Mouse (Mus musculus) Muller cell, postnatal 12 days (primary cell): ENCODE measurements at regions not wholly inside any gene's neighbourhood (a gene's known extent, or its start where the extent isn't known, plus 50 kb on each side); places are given as distances from the start of the nearest gene placed in this dataset.
"Not testable (repeated sequence)": the region's sequence is repeated elsewhere in the genome, so short reads cannot be mapped to it uniquely, and the experiment has no call there.

Source experiments
- DNase-seq: peaks from one replicate; pipeline ENCODE4 v3.0.0-alpha.2; 2015; ENCODE audit errors: inconsistent ontology term

DNA sequence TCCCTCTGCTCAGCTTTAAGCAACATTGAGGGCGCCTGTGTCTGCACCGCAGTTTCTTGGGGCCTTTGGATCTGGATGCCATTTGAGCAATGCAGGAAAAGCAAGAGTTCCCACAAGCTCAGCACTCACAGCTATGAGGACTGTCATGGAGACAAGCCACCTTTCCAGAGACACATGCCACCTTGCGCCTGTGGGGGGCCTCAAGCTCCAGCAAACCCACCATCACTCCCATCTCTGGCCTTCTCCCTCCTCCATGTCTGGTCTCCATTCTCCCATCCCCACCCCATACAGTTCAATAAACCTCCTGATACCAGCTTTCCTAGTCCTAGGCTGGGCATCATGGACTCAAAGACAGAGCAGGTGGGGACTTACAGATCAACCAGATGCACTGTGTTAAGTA is 97.8 kb downstream of the Wdr11 start:
- DNase-seq: no peak

DNA sequence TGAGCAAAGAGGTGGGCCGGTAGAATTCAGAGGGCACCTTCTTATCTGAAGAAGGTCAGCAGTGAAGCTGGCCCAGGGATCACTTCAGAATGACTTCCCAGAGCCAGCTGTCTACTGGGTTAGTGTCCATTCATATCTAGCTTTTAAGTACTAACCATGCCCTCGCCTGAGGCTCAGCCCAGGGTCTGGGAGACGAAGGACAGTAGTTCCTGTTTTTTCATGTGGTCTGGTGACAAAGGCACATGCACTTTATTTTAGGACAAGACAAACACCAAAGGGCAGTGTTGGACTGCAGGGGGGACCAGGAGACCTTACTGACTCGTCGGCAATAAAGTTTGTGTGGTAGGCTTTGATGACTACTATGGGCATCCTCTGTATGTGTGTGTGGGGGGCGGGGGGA is 99.2 kb downstream of the Wdr11 start:
- no peak for DNase-seq

DNA sequence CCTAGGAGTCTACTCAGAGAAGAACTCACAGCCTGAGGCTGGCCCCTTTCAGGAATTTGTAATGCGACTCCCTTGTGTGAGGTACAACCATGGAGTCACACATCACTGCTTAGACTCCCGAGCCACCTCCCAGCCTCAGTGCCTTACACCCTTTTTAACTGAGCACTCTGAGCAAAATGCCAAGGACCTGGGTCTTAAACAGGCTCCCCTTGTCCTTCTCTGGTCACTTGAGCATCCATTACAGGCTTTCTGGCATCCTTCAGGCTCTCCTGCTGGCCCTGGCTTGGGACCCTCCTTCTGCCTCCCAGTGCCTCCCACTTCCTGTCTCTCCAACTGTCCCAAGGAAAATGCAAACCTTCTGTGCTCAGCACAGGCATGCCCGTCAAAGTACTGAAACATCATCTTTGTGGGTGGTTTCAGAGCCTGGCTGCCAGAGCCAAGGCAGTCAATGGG is 100.0 kb downstream of the Wdr11 start:
- peak; percentile 27 for DNase-seq

DNA sequence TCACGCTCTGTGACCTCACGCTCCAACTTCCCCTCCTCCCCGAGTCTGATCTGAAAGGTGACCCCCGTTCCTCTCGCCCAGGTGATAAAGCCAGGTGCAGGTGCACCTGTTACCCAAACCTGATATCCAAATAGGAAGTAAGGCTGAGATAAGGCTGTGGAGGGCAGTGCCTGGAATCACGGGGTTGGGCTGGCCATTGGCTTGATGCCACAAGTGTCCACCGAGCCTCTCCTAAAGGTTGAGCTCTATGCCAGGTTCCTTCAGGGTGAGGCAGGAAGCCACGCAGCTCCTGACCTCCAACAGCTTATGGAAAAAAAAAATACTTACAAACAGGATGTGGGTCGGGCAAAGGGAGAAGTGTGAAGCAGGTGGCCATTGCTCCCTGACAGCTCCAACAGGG is 102.0 kb downstream of the Wdr11 start:
- no peak for DNase-seq

DNA sequence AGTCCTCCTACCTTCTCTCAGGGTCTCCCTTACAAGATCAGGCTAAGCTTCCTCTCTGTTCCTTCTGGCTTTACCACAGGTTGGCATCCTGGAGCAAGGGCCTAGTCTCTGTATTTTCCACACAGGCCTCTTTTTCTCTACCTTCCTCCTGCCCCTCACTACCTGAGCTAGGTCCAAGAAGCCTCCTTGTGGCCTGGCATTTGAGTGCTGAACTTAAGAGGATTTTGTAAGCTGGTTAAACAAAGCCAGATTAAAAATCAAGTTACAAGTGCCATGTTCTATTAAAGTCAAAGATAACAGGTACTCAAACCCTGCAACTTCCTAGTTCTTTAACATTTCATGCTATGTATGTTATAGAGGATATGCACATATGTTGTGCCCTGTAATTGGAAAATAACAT is 102.5 kb downstream of the Wdr11 start:
- DNase-seq: no peak

DNA sequence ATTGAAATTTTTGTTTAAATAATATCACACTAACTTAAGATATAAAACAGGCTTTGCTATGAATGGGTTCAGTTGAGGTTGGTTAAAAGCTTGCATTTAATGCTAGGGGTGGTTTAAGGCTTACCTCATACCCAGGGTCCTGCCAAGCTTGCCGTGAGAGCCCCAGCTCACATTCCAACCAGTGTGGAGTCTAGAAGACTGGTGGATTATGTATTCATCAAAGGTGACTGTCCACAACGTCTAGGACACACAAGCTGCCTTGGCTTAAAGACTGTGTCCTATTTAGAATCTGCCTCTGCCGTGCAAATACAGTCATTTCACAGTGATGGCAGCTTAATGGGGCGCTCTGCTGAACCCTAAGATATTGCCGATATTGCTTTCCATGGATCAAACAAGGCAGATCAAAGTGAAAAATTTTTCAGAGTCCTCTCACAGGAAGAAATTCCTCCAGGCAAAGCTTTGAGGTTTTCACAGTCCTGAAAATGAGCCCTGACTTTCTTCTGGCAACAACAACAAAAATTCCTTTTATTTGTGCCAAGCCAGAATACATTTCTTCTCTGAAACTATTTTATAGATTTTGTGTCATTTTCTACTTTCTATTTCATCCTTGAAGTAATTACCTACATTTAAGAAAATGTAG is 108.4 kb downstream of the Wdr11 start:
- no peak for DNase-seq

DNA sequence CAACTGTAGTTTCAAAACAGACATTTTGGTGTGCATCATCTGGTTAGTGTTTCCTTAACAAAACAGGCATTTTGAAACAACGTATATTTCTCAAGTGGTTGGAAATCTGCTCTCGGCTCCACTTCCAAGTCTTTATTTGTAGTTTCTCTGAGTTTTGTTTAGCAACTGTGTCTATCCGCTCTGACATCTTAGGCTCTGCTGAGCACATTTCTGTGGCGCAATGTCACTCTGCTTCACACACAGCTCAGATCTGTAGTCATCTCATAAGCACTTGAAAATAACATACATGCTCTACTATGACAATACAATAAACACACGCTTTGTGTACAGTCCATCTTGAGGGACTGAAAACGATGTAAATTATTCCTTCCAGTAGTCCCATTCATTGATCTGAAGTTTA is 135.9 kb downstream of the Wdr11 start:
- no peak for DNase-seq

DNA sequence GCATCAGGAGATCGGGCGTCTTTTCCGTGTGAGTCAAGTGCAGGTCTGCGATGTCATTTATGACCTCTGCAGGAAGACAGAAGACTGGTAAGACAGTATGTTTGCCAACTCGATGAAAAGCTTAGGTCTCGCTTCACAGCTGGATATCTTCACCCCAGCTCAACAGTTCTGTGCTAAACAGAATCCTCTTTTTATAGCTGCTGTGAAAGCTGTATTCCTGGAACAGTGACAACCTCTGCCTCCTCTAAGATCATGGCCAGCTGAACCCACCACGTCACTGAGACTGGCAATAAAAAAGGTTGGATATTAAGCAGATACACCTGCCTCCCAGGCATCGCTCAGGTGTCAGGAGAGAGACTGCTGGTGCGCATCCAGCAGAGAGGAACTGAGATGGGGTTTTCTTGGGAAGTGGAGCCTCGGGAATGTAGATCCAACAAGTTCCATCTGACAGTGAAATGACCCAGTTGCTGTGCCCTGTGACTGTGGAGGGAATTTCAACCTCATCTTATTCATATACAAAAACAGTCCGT is 138.1 kb downstream of the Wdr11 start:
- no peak for DNase-seq

DNA sequence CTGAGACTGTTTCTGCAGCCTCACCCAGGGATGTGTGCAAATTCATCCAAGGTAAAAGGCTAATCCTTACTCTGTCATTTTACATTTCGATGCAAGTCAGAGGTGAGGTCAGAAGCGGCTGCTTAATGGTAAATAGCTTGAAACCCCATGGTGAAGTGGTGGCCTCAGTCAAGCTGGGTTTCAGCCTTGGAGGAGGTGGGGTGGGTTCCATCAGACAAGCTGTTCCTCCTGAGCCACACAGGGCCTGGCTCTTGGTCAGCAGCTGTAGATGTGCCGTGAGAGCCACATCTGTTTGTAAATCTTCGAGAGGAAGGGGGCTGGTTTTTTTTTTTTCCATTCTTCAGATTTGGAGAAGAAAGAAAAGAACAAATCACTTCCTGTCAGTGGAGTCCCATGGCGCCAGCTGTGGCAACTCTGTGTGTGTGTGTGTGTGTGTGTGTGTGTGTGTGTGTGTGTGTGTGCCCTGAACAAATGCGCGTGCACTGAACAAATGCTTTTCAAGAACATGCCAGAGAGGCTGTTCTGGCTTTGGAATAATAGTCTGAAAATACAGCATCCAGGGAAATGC is 139.2 kb downstream of the Wdr11 start:
- no peak for DNase-seq

DNA sequence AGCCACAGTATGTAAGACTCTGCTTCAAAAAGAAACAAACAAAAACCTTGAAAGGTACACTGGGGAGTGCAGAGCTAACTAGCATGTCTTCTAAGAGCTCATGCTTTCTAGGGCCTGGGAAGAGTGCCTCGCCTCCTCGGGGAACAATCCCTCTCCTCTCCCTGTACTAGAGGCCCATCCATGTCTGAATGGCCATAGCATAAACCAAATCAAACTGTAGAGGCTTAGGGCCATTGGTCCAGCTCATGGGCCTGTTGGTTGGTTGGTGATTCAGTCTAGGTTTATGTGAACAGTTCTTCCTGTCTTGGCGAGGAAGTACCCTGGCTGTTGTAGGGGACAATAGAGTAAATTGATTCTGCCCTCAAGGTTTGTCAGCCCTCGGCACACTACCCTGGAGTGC is 151.0 kb downstream of the Wdr11 start:
- no peak for DNase-seq

DNA sequence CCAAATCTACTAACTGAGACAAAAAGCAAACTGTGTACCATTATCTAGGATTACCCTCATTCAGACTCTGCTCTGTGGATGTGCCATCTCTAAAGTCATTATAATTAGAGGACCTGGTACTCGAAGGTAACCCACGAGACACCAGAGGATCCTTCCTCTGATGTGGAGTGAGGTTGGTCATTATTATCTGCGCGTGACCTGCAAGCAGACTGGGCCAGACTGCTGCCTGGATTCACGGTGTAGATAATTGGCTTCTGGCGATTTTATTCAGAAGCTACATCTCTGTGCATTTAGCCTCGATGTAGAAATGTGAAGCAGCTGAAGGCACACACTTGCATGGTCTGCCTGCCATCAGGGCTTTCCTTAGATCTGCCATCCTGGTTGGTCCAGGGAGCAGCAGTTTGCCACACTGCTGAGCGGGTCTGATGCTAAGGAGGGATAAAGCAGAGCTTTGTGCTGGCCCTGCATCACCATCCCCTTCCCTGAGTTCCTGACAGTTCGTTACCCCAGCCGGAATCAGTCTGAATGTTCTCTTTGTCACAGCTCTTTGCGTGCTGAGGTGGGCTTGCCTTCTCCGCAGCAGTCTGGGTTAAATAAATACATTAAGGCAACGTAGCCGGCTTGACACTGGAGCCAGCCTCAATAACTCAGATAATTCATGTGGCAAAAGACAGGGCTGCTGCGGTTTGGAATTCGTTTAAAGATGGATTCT is 152.4 kb downstream of the Wdr11 start:
- DNase-seq: peak; percentile 25

DNA sequence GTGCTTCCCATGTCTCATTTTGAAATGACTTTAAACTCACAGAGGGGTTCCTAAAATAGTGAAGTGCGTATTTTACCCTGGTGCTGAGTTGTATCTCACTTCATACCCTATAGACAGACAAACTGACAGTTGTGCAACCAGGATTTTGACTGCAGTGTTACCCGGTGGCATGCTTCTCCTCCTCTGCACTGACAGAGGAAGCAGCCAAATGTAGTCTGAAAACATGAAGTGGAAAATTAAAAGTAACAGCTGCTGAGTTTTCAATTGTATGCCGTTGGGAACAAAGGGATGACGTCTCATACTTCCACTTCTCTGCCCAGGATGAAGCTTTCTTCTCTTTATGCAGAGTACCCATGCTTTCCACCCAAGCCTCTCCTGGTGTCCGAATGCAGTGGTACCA is 155.0 kb downstream of the Wdr11 start:
- DNase-seq: no peak

DNA sequence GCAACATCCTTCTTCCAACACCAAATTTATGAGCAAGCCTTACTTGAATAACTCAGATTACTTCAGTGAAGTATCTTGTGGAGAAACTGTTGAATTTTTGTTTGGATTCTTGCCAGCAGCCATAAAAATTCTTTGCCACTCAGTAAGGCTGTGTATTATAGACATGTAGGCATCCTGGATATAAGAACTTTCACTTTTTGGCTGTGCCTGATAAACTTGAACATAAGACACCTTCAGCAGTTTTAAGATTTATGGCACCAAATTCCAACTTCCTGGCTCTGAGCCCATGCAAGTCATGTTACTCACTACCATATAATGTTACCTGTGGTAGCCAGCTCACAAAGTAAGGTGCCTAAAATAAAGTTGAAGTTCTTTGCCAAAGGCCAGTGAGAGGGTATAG is 159.3 kb downstream of the Wdr11 start:
- no peak for DNase-seq

DNA sequence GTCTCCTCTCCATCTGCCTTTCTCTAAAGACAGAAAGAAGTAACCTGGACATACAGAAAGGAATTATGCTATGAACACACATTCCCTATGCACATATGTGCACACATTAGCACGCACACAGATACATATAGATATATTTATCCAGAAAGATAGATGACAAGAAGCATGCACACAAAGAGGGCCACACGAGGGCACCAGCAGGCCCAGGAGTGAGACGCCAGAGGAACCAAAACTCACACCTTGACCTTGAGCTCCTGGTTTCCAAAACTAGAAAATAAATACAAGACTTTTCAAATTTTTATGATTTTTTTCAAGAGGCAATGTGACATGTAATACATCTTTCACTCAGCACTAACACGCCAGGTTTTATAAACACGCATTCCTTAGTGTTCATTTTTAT is 163.1 kb downstream of the Wdr11 start:
- DNase-seq: no peak

DNA sequence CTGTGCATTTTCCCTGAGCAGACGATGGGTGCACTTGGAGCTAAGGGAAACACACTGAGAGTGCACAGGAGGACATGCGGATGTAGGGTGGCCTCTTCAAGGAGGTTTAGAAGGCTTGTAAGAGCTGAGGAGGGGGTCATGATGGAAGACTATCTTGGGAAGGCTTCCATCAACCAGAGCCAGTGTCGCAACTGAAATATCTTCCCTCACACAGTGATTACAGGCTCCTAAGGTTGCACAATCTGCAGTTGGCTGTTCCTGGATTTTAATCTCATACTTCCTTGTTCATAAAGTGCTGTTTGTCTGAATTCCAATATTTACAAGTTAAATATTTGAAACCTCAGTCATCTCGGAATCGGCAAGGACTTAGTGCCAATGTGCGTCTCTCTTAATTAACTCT is 164.5 kb downstream of the Wdr11 start:
- no peak for DNase-seq

DNA sequence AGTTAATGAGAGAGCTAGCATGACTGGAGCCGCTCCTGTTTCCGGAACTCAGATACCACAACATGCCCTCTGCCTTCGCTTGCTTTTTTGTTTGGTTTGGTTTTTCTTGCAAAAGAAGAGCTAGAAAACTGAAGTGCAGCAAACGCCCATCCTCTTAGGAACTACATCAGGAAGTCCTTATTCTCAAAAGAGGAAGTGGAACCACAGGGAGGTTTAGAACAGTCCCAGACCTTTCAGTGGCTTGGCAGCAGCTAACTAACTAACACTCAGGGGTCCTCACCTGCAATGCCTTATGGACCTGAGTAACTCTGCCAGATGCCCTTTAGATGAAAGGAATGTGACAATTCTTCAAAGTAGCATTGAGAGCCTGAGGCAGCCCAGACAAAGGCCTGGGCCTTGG is 168.2 kb downstream of the Wdr11 start:
- DNase-seq: no peak

DNA sequence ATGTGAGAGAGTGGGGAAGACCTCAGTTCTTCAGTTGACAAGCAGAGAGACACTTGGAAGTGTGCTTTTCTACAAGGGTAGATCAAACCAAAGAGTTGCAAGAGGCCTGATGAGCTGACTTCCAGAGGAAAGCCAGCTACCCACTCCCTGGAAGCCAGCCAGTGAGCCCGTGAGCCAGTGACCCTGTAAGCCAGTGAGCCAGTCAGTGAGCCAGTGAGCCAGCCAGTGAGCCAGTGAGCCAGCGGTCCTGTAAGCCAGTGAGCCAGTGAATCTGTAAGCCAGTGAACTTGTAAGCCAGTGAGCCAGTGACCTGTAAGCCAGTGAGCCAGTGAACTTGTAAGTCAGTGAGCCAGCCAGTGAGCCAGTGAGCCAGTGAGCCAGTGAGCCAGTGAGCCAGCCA is 168.7 kb downstream of the Wdr11 start:
- no peak for DNase-seq

DNA sequence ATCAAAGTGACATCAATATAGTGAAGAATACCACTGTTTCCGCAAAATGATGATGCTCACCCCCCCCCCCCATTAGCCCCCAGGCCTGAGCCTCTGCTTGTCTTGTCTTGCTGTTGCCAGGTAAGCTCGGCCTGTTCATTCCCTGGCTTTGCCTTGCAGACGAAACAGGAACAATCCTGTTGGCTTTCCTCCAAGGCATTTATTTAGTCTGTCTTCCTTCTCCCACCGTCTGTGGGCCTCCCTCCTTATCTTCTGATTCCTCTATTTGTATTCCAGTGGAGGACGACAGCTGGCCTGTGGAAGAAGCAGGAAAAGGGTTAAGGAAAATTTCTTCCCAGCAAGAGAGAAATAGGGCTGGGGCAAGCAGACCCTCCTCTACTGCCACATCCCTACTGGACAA is 172.1 kb downstream of the Wdr11 start:
- DNase-seq: no peak

DNA sequence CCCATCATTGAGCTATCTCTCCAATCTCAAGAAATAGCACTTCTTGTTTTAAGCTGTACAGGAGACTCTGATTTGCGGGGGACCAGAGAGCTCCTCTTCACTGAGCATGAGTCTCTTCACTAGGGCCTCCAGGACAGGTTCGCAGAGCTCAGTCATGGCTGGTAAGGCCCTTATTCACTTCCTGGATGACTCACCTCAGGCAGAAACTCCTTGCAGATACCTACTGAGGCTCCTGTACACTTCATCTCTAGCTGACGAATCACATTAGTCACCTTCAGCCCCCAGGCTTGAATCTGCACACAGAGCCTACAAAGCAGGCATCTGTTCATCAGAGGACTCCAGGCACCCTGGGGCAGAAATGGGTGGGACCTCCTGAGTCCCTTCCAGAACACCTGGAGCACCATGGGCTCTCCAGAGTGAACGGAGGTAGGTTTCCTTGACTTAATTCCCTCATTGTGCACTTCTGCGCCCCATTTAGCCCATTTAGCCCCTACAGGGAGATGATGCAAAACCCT is 172.8 kb downstream of the Wdr11 start:
- no peak for DNase-seq

DNA sequence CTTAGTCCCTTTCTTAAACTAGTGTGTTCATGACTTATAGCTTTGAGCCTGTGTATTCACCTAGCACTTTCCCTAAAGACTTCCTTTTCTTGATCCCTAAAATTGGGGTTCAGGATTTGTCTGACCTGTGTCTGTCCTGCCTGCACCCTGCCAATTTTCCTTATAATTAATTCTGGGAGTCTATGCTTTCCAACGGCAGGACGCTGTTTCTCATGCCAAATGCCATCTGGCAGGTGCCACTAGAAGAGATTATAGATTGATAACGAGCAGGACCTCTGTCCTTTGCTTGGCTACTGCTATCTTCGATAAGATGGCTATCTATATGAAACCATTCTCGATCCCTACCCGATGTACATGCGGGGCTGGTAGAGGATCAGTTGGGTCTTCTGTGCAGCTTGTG is 174.0 kb downstream of the Wdr11 start:
- no peak for DNase-seq

DNA sequence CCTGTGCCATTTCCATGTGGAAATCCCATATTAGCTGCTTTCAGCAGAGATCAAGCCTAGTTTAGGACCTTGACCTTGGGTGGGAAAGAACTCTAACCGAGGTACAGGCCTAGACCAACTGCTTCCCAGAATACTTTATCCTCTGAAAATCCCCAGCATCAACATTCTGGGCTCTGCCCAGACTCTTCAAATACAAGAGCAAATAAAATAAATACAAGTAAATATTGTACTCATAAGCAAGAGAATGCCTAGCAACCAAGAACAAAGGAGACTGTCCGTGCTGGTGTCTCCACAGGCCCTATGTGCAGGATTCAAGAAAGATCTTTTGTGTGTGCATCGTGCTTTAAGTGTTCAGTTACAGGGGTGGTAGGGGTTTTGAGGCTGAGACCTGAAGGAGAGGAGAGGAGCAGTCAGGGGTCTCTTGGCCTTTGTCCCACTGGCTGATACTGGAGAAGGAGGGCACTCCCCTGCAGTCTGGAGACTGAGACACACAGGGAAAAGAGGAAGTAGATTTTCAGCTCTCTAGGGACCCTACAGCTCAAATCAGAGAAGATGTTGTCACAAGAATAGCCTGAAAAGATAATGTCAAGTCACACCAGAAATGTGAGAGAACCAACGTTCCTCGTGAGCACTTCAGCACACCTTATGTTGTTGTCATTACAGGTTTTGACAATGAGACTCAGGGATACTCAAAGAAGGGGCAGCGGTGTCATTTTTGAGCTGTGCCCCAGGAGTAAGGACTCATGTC is 174.6 kb downstream of the Wdr11 start:
- DNase-seq: no peak

DNA sequence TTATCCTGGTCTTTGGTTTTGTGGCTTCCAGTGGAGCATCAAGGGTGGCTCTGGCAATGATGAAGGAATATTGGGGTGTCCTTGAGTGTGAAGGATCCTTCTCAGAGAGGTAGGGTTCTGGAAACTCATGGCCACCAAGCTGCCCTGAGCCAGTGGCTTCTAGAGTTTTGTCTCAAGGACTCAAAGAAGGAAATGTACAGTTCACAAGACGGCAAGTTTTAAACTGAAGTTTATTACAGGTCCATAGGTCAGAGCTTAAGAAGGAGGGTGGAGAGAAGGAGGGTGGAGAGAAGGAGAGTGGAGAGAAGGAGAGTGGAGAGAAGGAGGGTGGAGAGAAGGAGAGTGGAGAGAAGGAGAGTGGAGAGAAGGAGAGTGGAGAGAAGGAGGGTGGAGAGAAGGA is 178.0 kb downstream of the Wdr11 start:
- DNase-seq: not testable (repeated sequence)
